Mouse (Mus musculus) E14TG2a.4 (cell line): ENCODE data around the gene Mtg1.

Experiments used
- H3K27me3 ChIP-seq: 2 replicates; pipeline ENCODE4 v1.6.1; 2014; ENCODE audit warnings: low read length, control low read depth; ENCODE audit not compliant: insufficient read depth
- H3K36me3 ChIP-seq: 2 replicates; pipeline ENCODE4 v1.6.1; 2014; ENCODE audit warnings: low read length, control low read depth; ENCODE audit not compliant: insufficient read depth
- H3K4me1 ChIP-seq: replicated peaks from 2 replicates; pipeline ENCODE4 v1.6.1; 2014; ENCODE audit warnings: low read depth, low read length, control low read depth
- H3K4me3 ChIP-seq: replicated peaks from 2 replicates; pipeline ENCODE4 v1.5.1; 2014; ENCODE audit warnings: mild to moderate bottlenecking, low read length
- H3K9me3 ChIP-seq: 2 replicates; pipeline ENCODE4 v1.6.1; 2014; ENCODE audit warnings: low read length, control low read depth
- CTCF ChIP-seq: conservative IDR thresholded peaks from 2 replicates; pipeline ENCODE4 v1.5.1; 2014; ENCODE audit warnings: low read length
- NANOG ChIP-seq: IDR thresholded peaks from 2 replicates; pipeline ENCODE4 v1.6.1; 2014; ENCODE audit warnings: borderline replicate concordance, low read length, mixed read lengths
- POU5F1 ChIP-seq: IDR thresholded peaks from 2 replicates; pipeline ENCODE4 v1.6.1; 2014; ENCODE audit warnings: low read length, borderline replicate concordance

Mtg1 gene

GRCm38 (mm10) chr7:140101993-140102860 is 35.1 kb upstream of the Mtg1 start, which contains the start of gene Fuom:
TSS of gene Fuom (minus strand) at chr7:140102441.
- H3K4me3 ChIP-seq, result peak within 1 kb of the TSS; percentile 76
- H3K27me3 ChIP-seq, result peaks cover 3% of the 10 kb centered on the region; the same call in 1 of the 2 replicates
- H3K9me3 ChIP-seq, result no peaks in the 10 kb centered on the region
- H3K4me1 ChIP-seq, result peaks cover 22% of the 10 kb centered on the region
- H3K36me3 ChIP-seq, result peaks cover 41% of the 10 kb centered on the region
- TF ChIP-seq CTCF (no peak), NANOG (no peak), POU5F1 (no peak)

GRCm38 (mm10) chr7:140104009-140104408 is 33.4 kb upstream of the Mtg1 start:
- peaks cover 53% of the 10 kb centered on the region for H3K36me3 ChIP-seq
- no peaks in the 10 kb centered on the region for H3K9me3 ChIP-seq
- no peak overlapping the region for H3K4me3 ChIP-seq
- H3K27me3 ChIP-seq, result peaks cover 3% of the 10 kb centered on the region; the same call in 1 of the 2 replicates
- no peak for TF ChIP-seq CTCF
- no peak for TF ChIP-seq POU5F1
- no peak for TF ChIP-seq NANOG
- peaks cover 22% of the 10 kb centered on the region for H3K4me1 ChIP-seq

GRCm38 (mm10) chr7:140111943-140112342 is 25.4 kb upstream of the Mtg1 start:
- TF ChIP-seq POU5F1, result no peak
- TF ChIP-seq CTCF, result no peak
- no peak for TF ChIP-seq NANOG
- Histone ChIP-seq H3K27me3 (no peaks in the 10 kb centered on the region), H3K36me3 (peaks cover 67% of the 10 kb centered on the region), H3K4me3 (no peak overlapping the region), H3K9me3 (no peaks in the 10 kb centered on the region), H3K4me1 (peaks cover 19% of the 10 kb centered on the region)

GRCm38 (mm10) chr7:140115583-140116328 is 21.6 kb upstream of the Mtg1 start, which contains the start of gene Paox:
TSS of gene Paox (plus strand) at chr7:140115799.
- Histone ChIP-seq H3K4me1 (peaks cover 28% of the 10 kb centered on the region), H3K27me3 (no peaks in the 10 kb centered on the region), H3K4me3 (peak within 1 kb of the TSS; percentile 92), H3K9me3 (no peaks in the 10 kb centered on the region), H3K36me3 (peaks cover 29% of the 10 kb centered on the region)
- TF ChIP-seq NANOG (no peak), CTCF (no peak), POU5F1 (no peak)

GRCm38 (mm10) chr7:140116329-140117054 is 20.9 kb upstream of the Mtg1 start, which contains the start of gene Echs1:
TSS of gene Echs1 (minus strand) at chr7:140116476.
- Histone ChIP-seq H3K9me3 (no peaks in the 10 kb centered on the region), H3K4me1 (peaks cover 30% of the 10 kb centered on the region), H3K36me3 (peaks cover 22% of the 10 kb centered on the region), H3K27me3 (no peaks in the 10 kb centered on the region), H3K4me3 (peak within 1 kb of the TSS; percentile 92)
- TF ChIP-seq NANOG (no peak), CTCF (no peak), POU5F1 (no peak)

GRCm38 (mm10) chr7:140120484-140120883 is 16.9 kb upstream of the Mtg1 start:
- no peak for TF ChIP-seq POU5F1
- TF ChIP-seq NANOG, result no peak
- TF ChIP-seq CTCF, result no peak
- Histone ChIP-seq H3K4me3 (no peak overlapping the region), H3K9me3 (no peaks in the 10 kb centered on the region), H3K27me3 (no peaks in the 10 kb centered on the region), H3K36me3 (no peaks in the 10 kb centered on the region), H3K4me1 (peaks cover 47% of the 10 kb centered on the region)

GRCm38 (mm10) chr7:140121338-140121910 is 15.9 kb upstream of the Mtg1 start:
- Histone ChIP-seq H3K36me3 (no peaks in the 10 kb centered on the region), H3K4me3 (no peak overlapping the region), H3K27me3 (no peaks in the 10 kb centered on the region), H3K4me1 (peaks cover 46% of the 10 kb centered on the region), H3K9me3 (no peaks in the 10 kb centered on the region)
- TF ChIP-seq CTCF (no peak), NANOG (no peak), POU5F1 (no peak)

GRCm38 (mm10) chr7:140122765-140123164 is 14.6 kb upstream of the Mtg1 start:
- Histone ChIP-seq H3K27me3 (no peaks in the 10 kb centered on the region), H3K4me3 (no peak overlapping the region), H3K9me3 (no peaks in the 10 kb centered on the region), H3K36me3 (peaks cover 9% of the 10 kb centered on the region), H3K4me1 (peaks cover 48% of the 10 kb centered on the region)
- TF ChIP-seq CTCF, result no peak
- TF ChIP-seq NANOG, result no peak
- no peak for TF ChIP-seq POU5F1
